Mouse (Mus musculus) kidney, adult 2 months (tissue): ENCODE data around the gene Ggn.

Experiments used
- CTCF ChIP-seq: fragments of 200-500 bp; conservative IDR thresholded peaks from 2 replicates; pipeline ENCODE4 v1.5.1; 2011; ENCODE audit warnings: low read depth, mild to moderate bottlenecking, control low read depth, low read length, moderate library complexity, mixed read lengths; ENCODE audit not compliant: insufficient read depth, insufficient read length
- POLR2A ChIP-seq: fragments of 200-500 bp; IDR thresholded peaks from one replicate; pipeline ENCODE4 v1.6.1; 2011; ENCODE audit warnings: low read depth, low read length, control low read depth

DNA sequence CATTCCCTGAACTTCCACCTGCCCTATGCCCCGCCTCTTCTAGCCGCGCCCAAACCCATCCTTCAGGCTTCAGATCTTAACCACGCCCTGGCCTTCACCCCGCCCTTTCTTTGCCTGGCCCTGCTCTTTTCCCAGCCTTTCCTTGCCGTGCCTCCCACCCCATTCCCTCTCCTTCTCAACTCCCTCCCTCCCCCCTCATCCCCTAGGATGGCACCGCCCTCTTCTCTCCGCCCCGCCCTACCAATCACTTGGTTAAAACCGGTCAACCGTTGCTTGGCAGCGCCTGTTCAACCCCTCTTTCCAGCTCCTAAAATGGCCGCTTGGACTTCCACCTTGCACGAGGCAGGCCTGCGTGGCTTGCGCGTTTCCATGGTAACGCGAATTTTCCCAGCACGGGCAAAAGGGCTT is 43.7 kb downstream of the Ggn start, which contains the start of gene Catsperg1:
- TF ChIP-seq POLR2A: no peak
- no peak for TF ChIP-seq CTCF
